Mouse (Mus musculus): ENCODE measurements around the gene Phf21a. TPM values are rescaled to one million over a fixed set of nuclear protein-coding genes. Genes with fewer than 3 reads are reported as not detected.

The Phf21a gene
- polyA plus RNA-seq, 1 experiment from 2014 or later = 46.5 TPM

- Histone ChIP-seq H3K4me2 (peak overlapping the region; percentile 99), H3K27ac (no peak overlapping the region), H3K9ac (peak overlapping the region; percentile 73), H3K36me3 (no peaks in the 10 kb centered on the region), H3K27me3 (peaks cover 37% of the 10 kb centered on the region), H3K4me3 (peak overlapping the region; percentile 66), H3K9me3 (no peaks in the 10 kb centered on the region), H3K4me1 (peaks cover 43% of the 10 kb centered on the region)
- under 1% methylated on average over 62 of the region's 63 CpGs for WGBS
- ATAC-seq (ENCODE audit: insufficient number of reproducible peaks, insufficient read depth, low FRiP score, low TSS enrichment, low read depth) = peak; percentile 62
These were observed 33.3 kb upstream of the Phf21a start for GRCm38 (mm10) chr2:92059481-92060220.

- H3K9me3 ChIP-seq = no peaks in the 10 kb centered on the region
- H3K4me1 ChIP-seq = peaks cover 41% of the 10 kb centered on the region
- 15% methylated on average over 6 of the region's 6 CpGs for WGBS
- H3K36me3 ChIP-seq = no peaks in the 10 kb centered on the region
- peak overlapping the region; percentile 66 for H3K4me3 ChIP-seq
- ATAC-seq (ENCODE audit: insufficient number of reproducible peaks, insufficient read depth, low FRiP score, low TSS enrichment, low read depth) = no peak
- H3K27me3 ChIP-seq = peaks cover 37% of the 10 kb centered on the region
- H3K4me2 ChIP-seq = peak overlapping the region; percentile 99
- no peak overlapping the region for H3K9ac ChIP-seq
- no peak overlapping the region for H3K27ac ChIP-seq
These were observed 32.6 kb upstream of the Phf21a start for GRCm38 (mm10) chr2:92060291-92060690.

GRCm38 (mm10) chr2:92061337-92061736, 31.6 kb upstream of the Phf21a start:
- Histone ChIP-seq H3K9ac (no peak overlapping the region), H3K9me3 (no peaks in the 10 kb centered on the region), H3K4me3 (no peak overlapping the region), H3K4me1 (peaks cover 33% of the 10 kb centered on the region), H3K36me3 (no peaks in the 10 kb centered on the region), H3K27me3 (peaks cover 37% of the 10 kb centered on the region), H3K27ac (no peak overlapping the region), H3K4me2 (no peak overlapping the region)
- WGBS = 81% methylated on average over 5 of the region's 5 CpGs
- no peak for ATAC-seq (ENCODE audit: insufficient number of reproducible peaks, insufficient read depth, low FRiP score, low TSS enrichment, low read depth)

GRCm38 (mm10) chr2:92063106-92063505, 29.8 kb upstream of the Phf21a start:
- WGBS = 59% methylated on average over 5 of the region's 5 CpGs
- H3K27me3 ChIP-seq = peaks cover 34% of the 10 kb centered on the region

GRCm38 (mm10) chr2:92065269-92065888, 27.5 kb upstream of the Phf21a start:
- WGBS = 78% methylated on average over 8 of the region's 8 CpGs
- H3K27ac ChIP-seq = no peak overlapping the region
- H3K9me3 ChIP-seq = no peaks in the 10 kb centered on the region
- peaks cover 15% of the 10 kb centered on the region for H3K27me3 ChIP-seq
- no peak overlapping the region for H3K4me2 ChIP-seq
- no peaks in the 10 kb centered on the region for H3K4me1 ChIP-seq
- no peak overlapping the region for H3K9ac ChIP-seq
- no peak overlapping the region for H3K4me3 ChIP-seq
- H3K36me3 ChIP-seq = no peaks in the 10 kb centered on the region
- ATAC-seq (ENCODE audit: insufficient number of reproducible peaks, insufficient read depth, low FRiP score, low TSS enrichment, low read depth) = no peak

More at GRCm38 (mm10) chr2:92063106-92063505, 29.8 kb upstream of the Phf21a start:
- ATAC-seq (ENCODE audit: insufficient number of reproducible peaks, insufficient read depth, low FRiP score, low TSS enrichment, low read depth) = no peak
- Histone ChIP-seq H3K27ac (no peak overlapping the region), H3K36me3 (no peaks in the 10 kb centered on the region), H3K9me3 (no peaks in the 10 kb centered on the region), H3K4me2 (no peak overlapping the region), H3K9ac (no peak overlapping the region), H3K4me1 (peaks cover 20% of the 10 kb centered on the region), H3K4me3 (no peak overlapping the region)

GRCm38 (mm10) chr2:92065938-92066337, 27.0 kb upstream of the Phf21a start:
- H3K27me3 ChIP-seq = peaks cover 10% of the 10 kb centered on the region
- H3K4me1 ChIP-seq = no peaks in the 10 kb centered on the region

GRCm38 (mm10) chr2:92066899-92067298, 26.0 kb upstream of the Phf21a start:
- ATAC-seq (ENCODE audit: insufficient number of reproducible peaks, insufficient read depth, low FRiP score, low TSS enrichment, low read depth) = no peak
- Histone ChIP-seq H3K4me1 (no peaks in the 10 kb centered on the region), H3K4me2 (no peak overlapping the region), H3K9ac (no peak overlapping the region), H3K27ac (no peak overlapping the region), H3K27me3 (0 out of 2 replicates have a peak, but pooled peaks cover 2% of the 10 kb centered on the region), H3K36me3 (no peaks in the 10 kb centered on the region), H3K9me3 (no peaks in the 10 kb centered on the region), H3K4me3 (no peak overlapping the region)
- WGBS = 55% methylated on average over 1 of the region's 1 CpGs

More at GRCm38 (mm10) chr2:92065938-92066337, 27.0 kb upstream of the Phf21a start:
- H3K9me3 ChIP-seq = no peaks in the 10 kb centered on the region
- no peaks in the 10 kb centered on the region for H3K36me3 ChIP-seq
- no peak for ATAC-seq (ENCODE audit: insufficient number of reproducible peaks, insufficient read depth, low FRiP score, low TSS enrichment, low read depth)
- no peak overlapping the region for H3K27ac ChIP-seq
- H3K9ac ChIP-seq = no peak overlapping the region
- H3K4me3 ChIP-seq = no peak overlapping the region
- H3K4me2 ChIP-seq = no peak overlapping the region
- WGBS = 75% methylated on average over 6 of the region's 6 CpGs

- no peaks in the 10 kb centered on the region for H3K27me3 ChIP-seq
- H3K4me2 ChIP-seq = no peak overlapping the region
- no peak overlapping the region for H3K9ac ChIP-seq
- no peaks in the 10 kb centered on the region for H3K36me3 ChIP-seq
- H3K4me1 ChIP-seq = no peaks in the 10 kb centered on the region
- no peak overlapping the region for H3K27ac ChIP-seq
- ATAC-seq (ENCODE audit: insufficient number of reproducible peaks, insufficient read depth, low FRiP score, low TSS enrichment, low read depth) = no peak
- no peak overlapping the region for H3K4me3 ChIP-seq
- WGBS = 70% methylated on average over 3 of the region's 3 CpGs
- no peaks in the 10 kb centered on the region for H3K9me3 ChIP-seq
These were observed 25.3 kb upstream of the Phf21a start for GRCm38 (mm10) chr2:92067600-92067999.

- no peak overlapping the region for H3K4me3 ChIP-seq
- 71% methylated on average over 5 of the region's 5 CpGs for WGBS
These were observed 23.3 kb upstream of the Phf21a start for GRCm38 (mm10) chr2:92069630-92070029.

GRCm38 (mm10) chr2:92071143-92071542, 21.8 kb upstream of the Phf21a start:
- Histone ChIP-seq H3K36me3 (no peaks in the 10 kb centered on the region), H3K9me3 (no peaks in the 10 kb centered on the region), H3K27ac (no peak overlapping the region), H3K9ac (no peak overlapping the region), H3K4me3 (no peak overlapping the region), H3K4me1 (no peaks in the 10 kb centered on the region), H3K27me3 (no peaks in the 10 kb centered on the region), H3K4me2 (no peak overlapping the region)
- 74% methylated on average over 4 of the region's 4 CpGs for WGBS
- ATAC-seq (ENCODE audit: insufficient number of reproducible peaks, insufficient read depth, low FRiP score, low TSS enrichment, low read depth) = no peak

More at GRCm38 (mm10) chr2:92069630-92070029, 23.3 kb upstream of the Phf21a start:
- no peak for ATAC-seq (ENCODE audit: insufficient number of reproducible peaks, insufficient read depth, low FRiP score, low TSS enrichment, low read depth)
- Histone ChIP-seq H3K27me3 (no peaks in the 10 kb centered on the region), H3K27ac (no peak overlapping the region), H3K4me1 (no peaks in the 10 kb centered on the region), H3K36me3 (no peaks in the 10 kb centered on the region), H3K9me3 (no peaks in the 10 kb centered on the region), H3K9ac (no peak overlapping the region), H3K4me2 (no peak overlapping the region)

- Histone ChIP-seq H3K9me3 (no peaks in the 10 kb centered on the region), H3K4me1 (peaks cover 3% of the 10 kb centered on the region; the same call in 1 of the 2 replicates), H3K27ac (no peak overlapping the region), H3K4me2 (no peak overlapping the region), H3K27me3 (no peaks in the 10 kb centered on the region), H3K4me3 (no peak overlapping the region), H3K36me3 (no peaks in the 10 kb centered on the region), H3K9ac (no peak overlapping the region)
- 82% methylated on average over 13 of the region's 13 CpGs for WGBS
- ATAC-seq (ENCODE audit: insufficient number of reproducible peaks, insufficient read depth, low FRiP score, low TSS enrichment, low read depth) = no peak
These were observed 16.7 kb upstream of the Phf21a start for GRCm38 (mm10) chr2:92076086-92076692.
